Mouse (Mus musculus) midbrain, postnatal 0 days (tissue): Measurements from ENCODE around the gene Nudcd3. TPM values are rescaled to one million over a fixed set of nuclear protein-coding genes. Genes with fewer than 3 reads are reported as not detected.

Source experiments
- ATAC-seq: fragments of 200-750 bp; cut with Nextera tagmentation; 2 replicates; pipeline ENCODE4 v1.8.0; 2017; ENCODE audit warnings: moderate number of reproducible peaks, mild to moderate bottlenecking, moderate TSS enrichment, moderate library complexity; ENCODE audit not compliant: low FRiP score
- DNase-seq: peaks from one replicate; pipeline ENCODE4 v3.0.0-alpha.2; 2015; ENCODE audit warnings: low spot score
- H3K27ac ChIP-seq: fragments of 300-500 bp; sonication (generic); 2 replicates; pipeline ENCODE4 v1.5.1; 2014; ENCODE audit warnings: low read depth, mild to moderate bottlenecking, low read length, mixed read lengths
- H3K27me3 ChIP-seq: fragments of 300-500 bp; sonication (generic); 2 replicates; pipeline ENCODE4 v1.6.1; 2014; ENCODE audit warnings: low read length, control low read depth, mixed read lengths; ENCODE audit not compliant: insufficient read depth
- H3K36me3 ChIP-seq: fragments of 300-500 bp; sonication (generic); 2 replicates; pipeline ENCODE4 v1.6.1; 2014; ENCODE audit warnings: low read length, control low read depth, mixed read lengths; ENCODE audit not compliant: insufficient read depth
- H3K4me1 ChIP-seq: fragments of 300-500 bp; sonication (generic); 2 replicates; pipeline ENCODE4 v1.6.1; 2014; ENCODE audit warnings: mild to moderate bottlenecking, control low read depth, antibody characterized with exemption, low read length, mixed read lengths; ENCODE audit not compliant: insufficient read depth
- H3K4me2 ChIP-seq: fragments of 300-500 bp; sonication (generic); 2 replicates; pipeline ENCODE4 v1.6.1; 2014; ENCODE audit warnings: low read depth, mild to moderate bottlenecking, low read length, mixed read lengths; ENCODE audit not compliant: poor library complexity, severe bottlenecking
- H3K4me3 ChIP-seq: fragments of 300-500 bp; sonication (generic); 2 replicates; pipeline ENCODE4 v1.5.1; 2014; ENCODE audit warnings: low read depth, mild to moderate bottlenecking, low read length, moderate library complexity
- H3K9ac ChIP-seq: fragments of 300-500 bp; sonication (generic); replicated peaks from 2 replicates; pipeline ENCODE4 v1.6.1; 2014; ENCODE audit warnings: mild to moderate bottlenecking, low read length, moderate library complexity, mixed read lengths; ENCODE audit not compliant: poor library complexity, severe bottlenecking
- H3K9me3 ChIP-seq: fragments of 300-500 bp; sonication (generic); 2 replicates; pipeline ENCODE4 v1.6.1; 2016; ENCODE audit warnings: low read length, control low read depth
- CTCF ChIP-seq: IDR thresholded peaks from 2 replicates; pipeline ENCODE4 v1.5.1; 2016; ENCODE audit warnings: antibody characterized with exemption, mild to moderate bottlenecking
- WGBS: fragments of 180-500 bp; shearing (Covaris S2); extraction: QIAGEN DNeasy Blood & Tissue Kit; methylation state at CpG from one replicate; pipeline ENCODE4 v1.1.7; 2014; 5-methylcytosine and 5-hydroxymethylcytosine counted together
- polyA plus RNA-seq: library from polyadenylated mRNA; unstranded; fragments of >200 nt; fragmentation: Nextera tagmentation; extraction: Ambion mirVana; gene quantifications from 2 replicates; pipeline ENCODE4 v1.2.1, GENCODE M21; 2015
- total RNA-seq: library from RNA; depleted of rRNA; stranded (reverse); fragments of >200 nt; gene quantifications from 2 replicates; pipeline ENCODE4 v1.2.3, GENCODE M21; 2014

Nudcd3 gene
- total and polyA plus RNA-seq, 2 experiments from 2014 or later, result 68.1 to 70.7 TPM

- WGBS, result 93% methylated on average over 1 of the region's 1 CpGs
- Histone ChIP-seq H3K36me3 (peaks cover 15% of the 10 kb centered on the region), H3K4me3 (no peak overlapping the region), H3K27ac (no peak overlapping the region), H3K4me1 (no peaks in the 10 kb centered on the region), H3K27me3 (no peaks in the 10 kb centered on the region), H3K9ac (no peak overlapping the region), H3K9me3 (no peaks in the 10 kb centered on the region), H3K4me2 (no peak overlapping the region)
- DNase-seq (no peak), ATAC-seq (no peak)
- no peak for TF ChIP-seq CTCF
These were observed 76.6 kb downstream of the Nudcd3 start for GRCm38 (mm10) chr11:6123605-6124120.

GRCm38 (mm10) chr11:6122631-6123030 is 77.6 kb downstream of the Nudcd3 start:
- Histone ChIP-seq H3K9me3 (no peaks in the 10 kb centered on the region), H3K27me3 (no peaks in the 10 kb centered on the region), H3K9ac (no peak overlapping the region), H3K4me1 (no peaks in the 10 kb centered on the region), H3K36me3 (peaks cover 18% of the 10 kb centered on the region), H3K4me2 (no peak overlapping the region), H3K4me3 (no peak overlapping the region), H3K27ac (no peak overlapping the region)
- 93% methylated on average over 5 of the region's 5 CpGs for WGBS
- TF ChIP-seq CTCF, result no peak
- ATAC-seq (no peak), DNase-seq (no peak)

GRCm38 (mm10) chr11:6120596-6120995 is 79.6 kb downstream of the Nudcd3 start:
- Histone ChIP-seq H3K27ac (peak overlapping the region; percentile 4; the same call in 1 of the 2 replicates), H3K27me3 (no peaks in the 10 kb centered on the region), H3K9ac (no peak overlapping the region), H3K4me3 (no peak overlapping the region), H3K36me3 (peaks cover 18% of the 10 kb centered on the region), H3K4me1 (no peaks in the 10 kb centered on the region), H3K9me3 (no peaks in the 10 kb centered on the region), H3K4me2 (no peak overlapping the region)
- no peak for TF ChIP-seq CTCF
- WGBS, result 57% methylated on average over 11 of the region's 11 CpGs
- ATAC-seq (peak; percentile 54; the same call in 1 of the 2 replicates), DNase-seq (peak; percentile 75)

- Histone ChIP-seq H3K36me3 (peaks cover 16% of the 10 kb centered on the region), H3K9me3 (no peaks in the 10 kb centered on the region), H3K4me1 (no peaks in the 10 kb centered on the region), H3K9ac (no peak overlapping the region), H3K27ac (no peak overlapping the region), H3K4me2 (no peak overlapping the region), H3K27me3 (no peaks in the 10 kb centered on the region), H3K4me3 (no peak overlapping the region)
- ATAC-seq (no peak), DNase-seq (no peak)
- WGBS, result 90% methylated on average over 6 of the region's 6 CpGs
- TF ChIP-seq CTCF, result no peak
These were observed 80.2 kb downstream of the Nudcd3 start for GRCm38 (mm10) chr11:6120001-6120400.

- no peak for ATAC-seq
- H3K4me3 ChIP-seq, result no peak overlapping the region
- no peaks in the 10 kb centered on the region for H3K4me1 ChIP-seq
- no peak for TF ChIP-seq CTCF
- no peak for DNase-seq
- 0 out of 2 replicates have a peak overlapping the region, but pooled peaks have one; percentile 26 for H3K27ac ChIP-seq
- WGBS, result 86% methylated on average over 11 of the region's 11 CpGs
- H3K9ac ChIP-seq, result no peak overlapping the region
- peaks cover 15% of the 10 kb centered on the region; the same call in 1 of the 2 replicates for H3K36me3 ChIP-seq
- H3K4me2 ChIP-seq, result no peak overlapping the region
- no peaks in the 10 kb centered on the region for H3K9me3 ChIP-seq
- H3K27me3 ChIP-seq, result no peaks in the 10 kb centered on the region
These were observed 80.9 kb downstream of the Nudcd3 start for GRCm38 (mm10) chr11:6119312-6119711.

- no peak for TF ChIP-seq CTCF
- Histone ChIP-seq H3K27me3 (no peaks in the 10 kb centered on the region), H3K9me3 (no peaks in the 10 kb centered on the region), H3K4me2 (no peak overlapping the region), H3K4me3 (no peak overlapping the region), H3K9ac (no peak overlapping the region), H3K27ac (no peak overlapping the region), H3K4me1 (no peaks in the 10 kb centered on the region), H3K36me3 (peaks cover 12% of the 10 kb centered on the region)
- ATAC-seq (no peak), DNase-seq (no peak)
- 94% methylated on average over 2 of the region's 2 CpGs for WGBS
These were observed 82.3 kb downstream of the Nudcd3 start for GRCm38 (mm10) chr11:6117956-6118355.
